Mouse (Mus musculus): ENCODE measurements around the gene Fgb.

Gene Fgb

DNA sequence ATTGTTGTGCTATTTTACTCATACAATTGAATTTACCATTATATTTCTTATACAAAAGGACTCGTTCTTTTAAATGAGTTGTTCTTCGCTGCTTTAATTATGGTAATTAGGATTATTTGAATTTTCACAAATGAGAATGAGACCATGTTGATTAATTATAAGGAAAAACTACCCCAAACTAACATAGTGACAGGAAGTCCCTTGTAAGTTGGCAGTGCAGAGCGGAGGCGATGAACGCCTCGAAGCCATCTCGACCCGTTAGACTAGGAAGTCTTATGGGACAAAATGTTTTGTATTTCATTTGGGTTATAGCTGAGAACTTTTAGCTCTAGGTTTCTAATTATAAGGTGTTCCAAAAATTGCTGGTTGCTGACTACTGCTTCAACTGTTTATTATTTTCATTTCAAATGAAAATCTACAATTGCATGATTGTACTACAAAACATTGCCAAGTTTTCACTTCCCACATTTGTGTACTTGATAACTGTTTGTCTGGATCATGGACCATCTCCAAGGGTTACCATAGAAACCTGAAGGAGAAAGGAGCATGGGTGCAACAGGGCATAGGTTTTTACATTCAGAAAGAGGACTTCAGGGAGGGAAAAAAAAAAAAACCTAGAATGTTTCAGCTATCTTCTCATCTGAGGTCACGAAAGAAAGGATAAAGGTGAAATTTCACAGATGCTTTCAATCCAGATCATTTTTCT, 22.0 kb downstream of the Fgb start:
- DNase-seq (ENCODE audit: low read depth, low spot score) = no peak

DNA sequence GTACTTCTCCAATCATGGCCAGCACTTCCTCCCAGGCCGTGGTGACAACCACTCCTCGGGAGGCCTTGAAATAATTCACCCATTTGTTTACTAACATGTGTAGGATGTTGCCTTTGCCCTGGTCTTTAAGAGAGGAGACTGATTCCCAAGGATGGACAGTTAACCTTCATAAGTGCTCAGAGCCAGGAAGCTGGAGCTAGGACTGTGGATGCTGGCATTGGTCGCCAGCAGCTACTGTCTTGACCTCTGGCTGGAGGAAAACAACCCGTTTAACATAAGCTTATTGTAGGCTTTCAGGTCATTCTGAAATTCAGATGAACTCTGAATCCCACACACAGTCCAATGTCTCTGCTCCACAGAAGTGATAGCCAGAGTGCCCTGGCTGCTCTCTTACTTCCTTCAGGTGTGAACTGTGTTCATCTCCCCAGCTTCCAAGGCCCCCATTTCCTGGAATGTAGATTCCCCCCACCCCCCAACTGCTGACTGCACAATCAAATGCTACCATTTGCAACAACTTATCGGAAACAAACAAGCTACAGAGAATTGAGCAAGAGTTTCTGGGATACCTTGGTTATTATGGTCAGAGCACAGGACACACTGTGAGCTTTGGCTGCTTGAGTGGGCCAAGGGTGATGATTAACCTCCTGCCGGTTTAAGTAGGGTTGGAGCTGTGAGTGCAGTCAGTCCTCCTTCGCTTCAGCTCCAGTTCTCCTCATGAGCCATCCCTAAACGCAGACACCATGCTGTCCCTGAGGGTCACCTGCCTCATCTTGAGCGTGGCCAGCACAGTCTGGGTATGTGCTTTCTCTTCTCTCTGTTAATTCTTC, 24.0 kb downstream of the Fgb start, which contains the start of gene Fga:
Gene Fga, plus strand, starts transcription at position 602 of the 827 bp plus-strand sequence.
- no peak for DNase-seq (ENCODE audit: low read depth, low spot score)

DNA sequence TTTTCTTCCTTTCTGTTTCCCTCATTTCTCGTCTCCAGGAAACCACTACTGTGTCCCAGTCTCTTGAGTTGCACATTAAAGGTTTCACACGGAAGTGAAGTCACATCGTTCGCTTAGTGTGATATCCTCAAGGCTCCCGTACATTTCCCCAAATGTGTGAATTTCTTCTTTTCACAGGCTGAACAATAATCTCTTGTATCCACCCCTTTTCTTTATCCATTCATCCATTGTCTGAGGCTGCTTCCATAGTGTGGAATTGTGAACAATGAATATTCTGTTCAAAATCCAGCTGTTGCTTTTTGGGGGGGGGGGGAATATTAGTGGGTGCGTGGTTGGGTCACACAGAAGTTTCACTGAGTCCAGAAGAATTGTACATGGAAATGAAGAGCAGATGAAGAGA, 24.6 kb downstream of the Fgb start:
- DNase-seq (ENCODE audit: low read depth, low spot score) = no peak

DNA sequence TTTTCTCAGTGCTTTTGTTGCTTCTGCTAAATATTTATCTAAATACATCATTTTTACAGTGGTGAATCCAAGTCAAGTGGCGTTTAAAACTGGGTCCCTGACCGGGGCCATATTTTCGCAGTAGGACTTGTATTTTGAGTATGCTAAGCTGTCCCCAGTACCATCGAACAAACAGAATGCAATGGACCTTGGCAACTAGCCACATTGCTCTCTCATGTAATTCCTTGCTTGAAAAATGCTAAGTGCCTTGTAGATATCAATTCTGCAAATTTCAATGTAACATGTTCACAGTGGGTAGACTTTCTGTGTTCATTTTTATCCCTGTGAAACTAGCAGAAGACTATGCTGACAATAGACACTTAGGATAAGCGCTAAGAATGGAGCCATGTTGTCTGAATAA, 28.5 kb downstream of the Fgb start:
- no peak for DNase-seq (ENCODE audit: low read depth, low spot score)

DNA sequence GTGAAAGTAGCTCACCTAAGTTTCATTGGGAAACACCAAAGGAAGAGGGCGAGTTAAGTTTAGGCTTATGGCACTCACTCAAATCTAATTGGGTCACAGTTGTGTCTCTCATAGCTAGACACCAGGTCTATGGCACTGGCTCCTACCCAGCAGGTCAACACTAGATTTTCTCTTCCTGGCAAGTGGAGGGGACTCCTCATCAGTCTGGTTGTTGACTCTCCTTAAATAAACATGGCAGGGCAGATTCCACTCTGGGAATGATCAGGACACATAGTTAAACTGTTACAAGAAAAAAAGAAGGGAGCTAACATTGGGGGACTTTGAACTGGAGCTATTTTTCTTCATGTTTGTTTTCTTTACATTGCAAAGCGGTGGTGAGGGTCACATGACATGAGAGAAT, 29.3 kb downstream of the Fgb start:
- no peak for DNase-seq (ENCODE audit: low read depth, low spot score)

DNA sequence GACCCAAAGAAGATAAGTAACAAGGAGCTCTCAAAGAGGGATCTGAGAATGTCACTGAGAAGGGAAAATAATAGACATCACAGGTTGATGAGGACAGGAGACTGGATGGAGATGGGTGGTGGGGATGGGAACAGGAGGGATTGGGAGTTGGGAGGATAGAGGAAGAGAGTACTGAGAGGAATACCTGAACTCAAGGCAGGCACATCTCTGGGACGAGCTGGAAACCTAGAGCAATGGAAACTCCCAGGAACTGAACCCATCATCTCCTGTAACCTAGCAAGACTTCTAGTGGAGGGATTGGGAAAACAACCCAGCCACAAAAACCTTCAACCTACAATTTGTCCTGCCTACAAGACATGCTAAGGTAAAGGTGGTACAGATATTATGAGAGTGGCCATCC, 33.4 kb downstream of the Fgb start:
- DNase-seq (ENCODE audit: low read depth, low spot score) = no peak

DNA sequence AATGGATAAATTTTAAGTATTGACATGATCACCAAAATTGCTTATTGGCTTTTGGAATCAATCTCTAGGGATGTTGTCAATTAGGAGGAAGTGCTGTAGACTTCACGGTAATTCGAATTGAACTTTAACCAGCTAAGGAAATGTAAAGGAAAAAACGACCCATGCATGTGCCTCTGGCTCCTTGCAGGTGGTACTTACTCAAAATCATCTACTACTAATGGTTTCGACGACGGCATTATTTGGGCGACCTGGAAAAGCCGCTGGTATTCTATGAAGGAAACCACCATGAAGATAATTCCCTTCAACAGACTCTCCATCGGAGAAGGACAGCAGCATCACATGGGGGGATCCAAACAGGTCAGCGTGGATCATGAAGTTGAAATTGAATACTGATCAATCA, 35.7 kb downstream of the Fgb start:
- DNase-seq (ENCODE audit: low read depth, low spot score) = no peak

DNA sequence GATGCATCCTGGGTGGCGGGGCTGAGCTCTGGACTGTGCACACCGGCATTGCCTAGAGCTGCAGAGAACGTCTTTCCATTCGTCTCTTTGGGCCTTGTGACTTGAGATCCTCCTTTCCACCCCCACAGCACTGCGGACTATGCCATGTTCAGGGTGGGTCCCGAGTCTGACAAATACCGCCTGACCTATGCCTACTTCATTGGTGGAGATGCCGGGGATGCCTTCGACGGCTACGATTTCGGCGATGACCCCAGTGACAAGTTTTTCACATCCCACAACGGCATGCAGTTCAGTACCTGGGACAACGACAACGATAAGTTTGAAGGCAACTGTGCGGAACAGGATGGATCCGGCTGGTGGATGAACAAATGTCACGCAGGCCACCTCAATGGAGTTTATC, 37.0 kb downstream of the Fgb start:
- DNase-seq (ENCODE audit: low read depth, low spot score) = no peak

DNA sequence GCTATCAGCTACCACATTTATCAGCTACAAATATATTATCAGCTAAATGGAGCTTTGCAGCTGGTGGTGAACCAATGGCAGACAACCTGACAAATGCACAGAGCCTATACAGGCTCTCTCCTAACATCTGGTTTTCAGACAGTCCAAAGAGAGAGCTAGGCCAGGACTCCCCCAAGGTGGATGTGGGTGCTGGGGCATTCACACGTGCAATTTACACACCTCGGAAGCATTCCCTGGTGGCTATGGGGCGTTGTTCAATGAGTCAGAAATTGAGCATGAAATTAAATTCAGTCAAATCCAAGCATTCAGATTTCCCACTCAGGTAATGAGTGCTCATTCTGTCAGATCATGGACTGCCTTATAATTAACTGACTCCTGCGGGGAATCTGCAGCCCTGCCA, 38.1 kb downstream of the Fgb start:
- no peak for DNase-seq (ENCODE audit: low read depth, low spot score)

DNA sequence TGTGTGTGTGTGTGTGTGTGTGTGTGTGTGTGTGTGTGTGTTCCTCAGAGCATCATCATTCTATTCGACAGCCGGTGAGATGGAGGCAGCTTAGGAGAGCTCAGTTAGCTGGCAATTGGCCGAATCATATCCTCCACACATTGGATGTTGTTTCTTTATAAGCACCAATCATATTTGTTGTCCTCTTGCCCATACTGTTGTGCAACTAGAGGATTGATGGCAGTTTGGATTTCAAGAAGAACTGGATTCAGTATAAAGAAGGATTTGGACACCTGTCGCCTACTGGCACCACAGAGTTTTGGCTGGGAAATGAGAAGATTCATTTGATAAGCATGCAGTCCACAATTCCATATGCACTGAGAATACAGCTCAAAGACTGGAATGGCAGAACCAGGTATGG, 38.5 kb downstream of the Fgb start:
- no peak for DNase-seq (ENCODE audit: low read depth, low spot score)

DNA sequence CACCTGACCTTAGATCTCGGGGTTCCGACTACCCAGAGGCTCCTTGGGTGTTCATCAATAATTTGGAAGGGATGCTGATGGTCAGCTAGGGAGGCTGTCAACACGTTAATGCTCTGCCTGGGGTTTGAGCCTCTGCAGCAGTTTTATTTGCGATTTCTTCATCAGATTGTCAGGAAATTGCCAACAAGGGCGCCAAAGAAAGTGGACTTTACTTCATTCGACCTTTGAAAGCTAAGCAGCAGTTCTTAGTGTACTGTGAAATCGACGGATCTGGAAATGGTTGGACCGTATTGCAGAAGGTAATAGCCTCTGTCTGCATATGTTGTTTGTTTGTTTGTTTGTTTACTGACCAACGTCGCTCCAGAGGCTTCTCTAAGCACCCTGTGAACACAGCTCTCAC, 39.4 kb downstream of the Fgb start:
- no peak for DNase-seq (ENCODE audit: low read depth, low spot score)

DNA sequence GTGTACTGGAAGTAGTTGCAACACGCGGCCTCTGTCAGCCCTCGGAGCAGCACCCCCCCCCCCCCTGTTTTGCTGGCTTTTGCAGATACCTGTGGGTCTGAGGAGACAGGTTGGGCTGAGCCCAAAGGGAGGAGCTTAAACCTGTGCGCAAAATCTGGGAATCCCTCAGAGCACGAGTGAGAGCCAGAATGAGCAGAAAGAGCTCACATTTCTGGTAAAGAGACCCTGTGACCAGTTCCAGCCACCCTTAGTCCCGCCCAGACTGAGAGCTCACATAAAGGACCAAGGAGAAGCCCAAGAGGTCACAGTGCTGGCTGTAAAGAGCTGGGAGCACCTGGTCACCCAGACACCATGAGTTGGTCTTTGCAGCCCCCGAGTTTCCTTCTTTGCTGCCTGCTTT, 42.1 kb downstream of the Fgb start, which contains the start of gene Fgg:
Gene Fgg, plus strand, starts transcription at position 168 of the 400 bp plus-strand sequence.
- DNase-seq (ENCODE audit: low read depth, low spot score) = no peak

DNA sequence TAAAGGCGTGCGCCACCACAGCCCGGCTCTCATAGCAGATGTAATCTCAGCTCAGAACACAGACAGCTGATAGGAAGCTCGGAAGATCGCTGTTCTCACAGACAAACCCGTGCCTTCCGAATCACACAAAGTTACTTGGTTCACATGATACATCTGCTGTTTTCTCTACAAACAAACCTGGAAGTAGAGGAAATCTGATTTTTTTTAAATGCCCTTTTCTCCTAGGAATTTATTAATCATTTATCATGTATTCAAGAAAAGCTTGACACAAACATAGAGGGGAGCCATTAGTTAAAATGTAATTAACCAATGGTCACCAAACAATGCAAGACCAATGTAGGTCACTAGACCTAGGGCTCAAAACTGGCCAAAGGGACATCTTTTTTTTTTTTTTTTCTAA, 44.9 kb downstream of the Fgb start:
- DNase-seq (ENCODE audit: low read depth, low spot score) = no peak

DNA sequence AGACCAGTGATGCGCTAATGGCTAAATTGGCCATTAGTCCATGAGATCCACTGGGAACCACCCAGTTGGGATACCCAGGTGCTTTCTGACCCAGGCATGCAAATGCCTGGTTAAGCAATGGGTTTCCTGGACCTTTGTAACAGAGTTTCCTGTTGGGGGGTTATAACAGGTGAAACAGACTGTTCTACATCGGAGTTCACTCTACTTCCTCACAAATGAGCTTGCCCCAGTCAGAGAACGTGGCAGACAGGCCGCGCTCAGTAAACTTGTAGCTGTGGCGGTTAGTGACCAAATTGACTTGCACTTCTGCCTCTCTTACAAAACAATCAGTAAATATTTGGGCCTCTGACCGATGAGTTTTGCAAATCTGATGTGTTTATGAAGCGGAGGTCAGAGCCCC, 46.6 kb downstream of the Fgb start:
- no peak for DNase-seq (ENCODE audit: low read depth, low spot score)

DNA sequence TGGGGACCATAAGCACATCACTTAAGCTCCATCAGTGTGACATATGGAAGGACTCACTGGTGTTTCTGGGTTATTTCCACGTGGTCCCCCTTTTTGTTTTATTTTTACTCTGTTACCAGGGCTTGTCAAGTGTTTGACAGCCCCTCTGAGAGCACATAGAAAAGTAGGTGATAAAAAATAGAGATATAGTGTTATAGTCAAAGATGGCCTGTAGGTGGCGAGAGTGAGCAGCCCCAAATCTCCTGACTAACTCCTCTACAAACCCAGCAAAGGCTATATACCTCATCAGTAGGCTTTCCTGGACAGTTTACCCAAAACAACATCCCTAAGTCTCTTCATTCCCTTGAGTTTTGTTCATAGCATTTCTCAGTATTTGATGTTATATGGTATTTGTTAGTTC, 47.5 kb downstream of the Fgb start:
- peak; percentile 73 for DNase-seq (ENCODE audit: low read depth, low spot score)

DNA sequence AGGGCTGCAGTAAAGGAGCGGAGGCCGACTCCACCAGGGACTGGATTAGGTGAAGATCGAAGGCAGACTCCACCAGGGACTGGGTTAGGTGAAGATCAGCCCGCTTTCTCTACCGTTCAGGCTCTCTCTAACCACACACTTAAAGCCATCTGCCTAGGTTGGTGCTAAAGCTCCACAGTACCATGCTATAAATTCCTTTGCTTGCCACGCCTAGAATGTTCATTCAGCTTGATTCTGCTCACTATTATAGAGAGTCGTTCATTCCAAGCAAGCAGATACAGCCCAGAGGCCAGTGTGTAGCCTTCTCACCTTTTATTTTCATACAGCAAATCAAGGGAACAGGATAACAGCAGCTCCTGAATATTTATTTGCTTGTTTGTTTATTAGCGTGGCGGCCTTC, 49.7 kb downstream of the Fgb start:
- DNase-seq (ENCODE audit: low read depth, low spot score) = no peak

DNA sequence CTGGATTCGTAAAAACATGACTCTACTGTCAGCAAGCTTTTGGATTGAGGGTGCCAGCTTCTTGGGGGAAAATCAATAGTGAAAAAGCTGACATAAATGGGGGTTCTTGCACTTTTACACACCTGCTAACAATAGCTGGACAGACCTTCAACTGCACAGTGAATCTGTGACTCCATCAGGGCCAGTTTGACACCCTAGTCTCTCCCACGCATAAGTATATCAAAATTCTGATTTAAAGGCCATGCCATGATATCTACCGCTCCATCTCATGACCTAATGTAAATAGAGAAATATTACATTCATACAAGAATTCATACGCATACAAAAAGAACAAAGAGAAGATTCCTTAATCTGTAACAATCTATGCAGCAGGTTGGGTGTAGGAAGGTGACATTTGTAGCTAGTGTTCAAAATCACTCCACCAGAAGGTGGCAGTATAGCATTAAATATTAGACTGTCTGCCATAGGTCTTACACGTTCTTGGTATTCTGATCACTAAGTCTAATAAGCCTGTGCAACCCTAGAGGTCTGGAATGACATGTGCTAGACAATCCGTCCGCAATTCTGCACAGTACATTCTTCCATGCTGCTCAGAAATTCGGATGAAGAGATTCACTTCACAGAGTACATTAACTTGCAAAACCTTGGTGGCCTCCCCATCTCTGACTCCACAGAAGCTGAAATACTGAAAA, 50.7 kb downstream of the Fgb start:
- peak; percentile 88 for DNase-seq (ENCODE audit: low read depth, low spot score)

DNA sequence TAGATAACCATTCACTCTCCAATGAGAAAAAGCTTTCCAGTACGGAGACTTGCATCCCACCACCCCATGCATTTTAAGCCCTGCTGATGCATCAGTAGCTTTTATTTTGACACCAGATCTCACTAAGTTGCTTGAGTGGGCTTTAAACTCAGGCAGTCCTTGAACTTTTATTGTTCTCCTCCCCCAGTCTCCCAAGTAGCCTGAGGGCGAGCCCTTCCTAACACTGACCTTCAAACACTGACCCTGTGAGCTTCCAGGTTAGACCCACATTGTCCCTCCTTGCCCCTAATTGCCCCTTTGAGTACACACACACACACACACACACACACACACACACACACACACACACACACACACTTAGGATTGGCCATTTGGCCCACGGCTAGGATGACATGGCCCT, 53.0 kb downstream of the Fgb start:
- no peak for DNase-seq (ENCODE audit: low read depth, low spot score)

DNA sequence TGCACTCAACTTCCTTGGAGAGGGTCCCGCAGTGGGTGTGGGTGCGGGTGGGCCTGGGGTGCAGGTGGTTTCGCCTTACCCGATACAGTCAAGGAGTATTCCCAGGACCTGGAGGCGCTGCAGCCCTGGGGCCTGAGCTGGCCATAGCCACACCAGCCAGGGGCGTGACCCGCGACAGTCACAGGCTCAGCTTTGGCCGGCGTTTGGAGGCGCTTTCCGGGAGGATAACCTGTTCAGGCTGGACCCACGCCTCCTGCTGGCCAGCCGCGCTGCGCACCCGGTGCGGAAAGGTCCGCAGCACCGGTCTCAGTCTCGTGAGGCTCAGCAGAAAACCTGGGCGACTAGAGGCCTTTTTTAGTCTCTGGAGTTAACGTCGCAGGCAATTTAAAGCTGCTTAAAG, 54.3 kb downstream of the Fgb start:
- DNase-seq (ENCODE audit: low read depth, low spot score) = no peak

DNA sequence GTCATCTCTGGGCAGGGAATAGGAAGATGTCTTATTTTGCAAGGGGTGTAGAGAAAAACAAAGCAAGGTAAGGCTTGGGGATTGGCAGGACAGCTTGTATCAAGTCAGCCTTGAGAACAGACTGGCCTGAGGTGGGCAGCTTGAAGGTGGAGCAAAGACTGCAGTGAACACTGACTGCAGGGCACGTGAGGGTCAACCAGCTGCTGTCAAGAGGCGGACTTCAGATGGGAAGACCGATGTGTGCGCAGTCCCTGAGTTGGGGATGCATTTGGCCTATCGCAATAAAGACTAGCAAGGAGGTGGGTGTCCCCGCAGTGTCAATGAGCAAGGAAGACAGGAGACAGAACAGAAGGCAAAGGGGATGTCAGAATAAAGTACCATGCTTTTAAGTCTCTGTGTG, 56.7 kb downstream of the Fgb start:
- DNase-seq (ENCODE audit: low read depth, low spot score) = no peak

DNA sequence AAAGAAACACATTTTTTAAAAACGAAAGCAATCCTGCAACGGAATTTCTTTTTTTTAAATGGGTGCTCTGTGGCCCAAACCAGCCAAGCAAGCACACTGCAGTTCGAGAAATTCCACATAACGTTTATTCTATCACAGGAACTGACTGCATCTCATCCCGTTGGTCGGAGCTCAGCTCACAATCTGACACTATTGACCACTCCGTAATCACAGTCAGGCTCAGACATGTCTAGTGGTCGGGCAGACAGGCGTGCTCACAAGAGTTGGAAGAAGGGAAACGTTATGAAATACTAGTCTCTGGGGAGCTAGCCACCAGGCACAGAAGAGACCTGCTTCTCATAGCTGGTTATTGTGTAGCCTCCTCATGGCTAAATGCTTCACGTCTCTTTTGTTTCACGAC, 57.7 kb downstream of the Fgb start:
- no peak for DNase-seq (ENCODE audit: low read depth, low spot score)

All from 3T3-L1 (cell line).